Mouse (Mus musculus): ENCODE results near the gene Ctsll3. TPM values are rescaled to one million over a fixed set of nuclear protein-coding genes. Genes with fewer than 3 reads are reported as not detected.

The Ctsll3 gene
- total RNA-seq, 4 experiments from 2014 or later, result not detected

DNA sequence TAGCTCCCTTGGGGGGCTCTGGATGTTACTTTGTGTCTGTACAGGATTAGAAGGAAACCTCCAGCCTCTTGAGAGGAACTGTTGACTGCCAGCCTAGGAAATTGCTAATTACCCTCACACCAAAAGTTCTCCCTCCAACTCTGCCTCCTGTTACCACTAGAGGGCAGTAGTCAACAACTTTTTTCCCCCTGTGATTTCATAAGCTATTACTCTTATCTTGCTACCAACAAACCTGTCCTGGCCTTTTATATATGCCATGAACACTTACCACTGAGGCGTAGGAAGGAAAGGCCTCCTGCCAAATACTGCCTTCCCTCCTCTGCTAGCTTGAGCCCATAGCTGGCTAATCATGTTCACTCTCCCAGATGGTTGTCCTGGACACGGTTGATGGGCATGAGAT is 54.1 kb downstream of the Ctsll3 start:
- no peak for DNase-seq (ENCODE audit: low spot score in 2 of 2)

Other genes with a start within 250 kb of the Ctsll3 start
- gene Dapk1, start 200.9 kb downstream of the Ctsll3 start, total RNA-seq (2022), result 10 to 100 TPM; 79.4 to 92.7 (median 84.4) TPM
- gene BC051665, start 16.5 kb downstream of the Ctsll3 start, total RNA-seq (2022), result not detected
- gene 4930486L24Rik, start 61.6 kb upstream of the Ctsll3 start, total RNA-seq (2022), result not detected
- gene Gm49392, start 94.0 kb upstream of the Ctsll3 start, total RNA-seq (2022), result under 1 TPM in 1 of 4 experiments, not detected in 3; 0.46 TPM
- 1 to 10 TPM in 2 of 4 experiments, under 1 TPM in 2; 0.46 to 3.3 (median 1.5) TPM for gene Ctla2b, start 94.6 kb upstream of the Ctsll3 start, total RNA-seq (2022)
- gene Tpbpb, start 102.0 kb upstream of the Ctsll3 start, total RNA-seq (2022), result not detected
- not detected for gene Gm49393, start 132.7 kb upstream of the Ctsll3 start, total RNA-seq (2022)
- gene Gm49391, start 133.7 kb upstream of the Ctsll3 start, total RNA-seq (2022), result 1 to 10 TPM in 1 of 4 experiments, under 1 TPM in 1, not detected in 2; 0.68 to 1.1 TPM
- 10 to 100 TPM; 11.5 to 22.1 (median 14.0) TPM for gene Ctla2a, start 133.8 kb upstream of the Ctsll3 start, total RNA-seq (2022)
- not detected for gene Tpbpa, start 139.1 kb upstream of the Ctsll3 start, total RNA-seq (2022)
- gene Ctsj, start 203.1 kb upstream of the Ctsll3 start, total RNA-seq (2022), result not detected
- not detected for gene Ctsq, start 237.8 kb upstream of the Ctsll3 start, total RNA-seq (2022)